Comparison of ENCODE assay signal across 9 mouse cellular contexts in genomic region chrX:99285611-99286010, GRCm38 (mm10).
DNase-seq lines count a peak whose midpoint lies in the region; ATAC-seq lines count a peak whose summit lies in the region.
"Had no signal": no experiment of that assay in that cellular context is flagged by ENCODE, and none has a peak within 500 bp of the region (broad histone marks: within the 10 kb centered on the region; RNA-seq: fewer than 3 reads in every experiment).

No protein-coding gene starts in this region.

- no peak overlapping the region for H3K4me2 ChIP-seq in forebrain, embryonic 12.5 days
- no peak overlapping the region for H3K4me2 ChIP-seq in hindbrain, embryonic 11.5 days (replicated peaks; ENCODE audit: low read depth, low read length)
- H3K4me2 ChIP-seq in limb, embryonic 15.5 days = no peak overlapping the region
- H3K4me2 ChIP-seq: liver, embryonic 15.5 days had no signal

- no peak overlapping the region for H3K4me3 ChIP-seq in forebrain, embryonic 12.5 days (replicated peaks)
- H3K4me3 ChIP-seq in hindbrain, embryonic 11.5 days (ENCODE audit: low read depth, low read length) = no peak overlapping the region
- H3K4me3 ChIP-seq in limb, embryonic 15.5 days = no peak overlapping the region
- H3K4me3 ChIP-seq: liver, embryonic 15.5 days had no signal

- H3K36me3 ChIP-seq in forebrain, embryonic 12.5 days (replicated peaks) = no peaks in the 10 kb centered on the region
- no peaks in the 10 kb centered on the region for H3K36me3 ChIP-seq in hindbrain, embryonic 11.5 days (ENCODE audit: control insufficient read depth, insufficient read depth, low read length)
- no peaks in the 10 kb centered on the region for H3K36me3 ChIP-seq in limb, embryonic 15.5 days
- H3K36me3 ChIP-seq: liver, embryonic 15.5 days had no signal

- ATAC-seq in forebrain, embryonic 12.5 days (ENCODE audit: low FRiP score) = peak; percentile 60; the same call in 1 of the 2 replicates
- ATAC-seq in hindbrain, embryonic 11.5 days (ENCODE audit: low FRiP score) = peak; percentile 56
- peak; percentile 85 for ATAC-seq in limb, embryonic 15.5 days (ENCODE audit: insufficient number of reproducible peaks, low FRiP score, low TSS enrichment, low read depth)

- peak; percentile 61 for DNase-seq in ovary, postnatal 36 days (ENCODE audit: low spot score)
- DNase-seq in ovary, postnatal 10 days (ENCODE audit: low spot score) = no peak
- peak; percentile 50 for DNase-seq in hindbrain, embryonic 11.5 days (ENCODE audit: low spot score)
- DNase-seq in testis, postnatal 10 days (ENCODE audit: low spot score) = peak; percentile 70
- DNase-seq in c-Kit-positive CD71-positive TER-119-positive erythroid progenitor cells, embryonic 14.5 days (ENCODE audit: low spot score) = no peak
- DNase-seq in cerebellum, adult 11-12 months = no peak

- no peak overlapping the region for H3K27ac ChIP-seq in forebrain, embryonic 12.5 days
- H3K27ac ChIP-seq in hindbrain, embryonic 11.5 days (ENCODE audit: low read depth, low read length) = no peak overlapping the region; the same call in 1 of the 2 replicates
- peak overlapping the region; percentile 76 for H3K27ac ChIP-seq in limb, embryonic 15.5 days
- H3K27ac ChIP-seq: liver, embryonic 15.5 days had no signal

- WGBS in forebrain, embryonic 12.5 days = 17% methylated on average over 8 of the region's 9 CpGs
- 16% methylated on average over 9 of the region's 9 CpGs for WGBS in hindbrain, embryonic 11.5 days
- WGBS in limb, embryonic 15.5 days = 29% methylated on average over 9 of the region's 9 CpGs

- peaks cover 93% of the 10 kb centered on the region for H3K27me3 ChIP-seq in forebrain, embryonic 12.5 days
- H3K27me3 ChIP-seq in hindbrain, embryonic 11.5 days (ENCODE audit: control insufficient read depth, insufficient read depth, low read length) = peaks cover 4% of the 10 kb centered on the region
- peaks cover 54% of the 10 kb centered on the region for H3K27me3 ChIP-seq in limb, embryonic 15.5 days

- peaks cover 7% of the 10 kb centered on the region for H3K4me1 ChIP-seq in forebrain, embryonic 12.5 days
- no peaks in the 10 kb centered on the region for H3K4me1 ChIP-seq in hindbrain, embryonic 11.5 days (replicated peaks; ENCODE audit: control insufficient read depth, insufficient read depth, low read length)
- H3K4me1 ChIP-seq in limb, embryonic 15.5 days = peaks cover 13% of the 10 kb centered on the region
- H3K4me1 ChIP-seq: liver, embryonic 15.5 days had no signal

- no peak overlapping the region for H3K9ac ChIP-seq in forebrain, embryonic 12.5 days
- no peak overlapping the region for H3K9ac ChIP-seq in hindbrain, embryonic 11.5 days (ENCODE audit: low read depth, low read length)
- H3K9ac ChIP-seq in limb, embryonic 15.5 days = no peak overlapping the region
- H3K9ac ChIP-seq: liver, embryonic 15.5 days had no signal

- H3K9me3 ChIP-seq in forebrain, embryonic 12.5 days = no peaks in the 10 kb centered on the region
- no peaks in the 10 kb centered on the region for H3K9me3 ChIP-seq in hindbrain, embryonic 11.5 days (ENCODE audit: control insufficient read depth, low read length)
- no peaks in the 10 kb centered on the region for H3K9me3 ChIP-seq in limb, embryonic 15.5 days
- H3K9me3 ChIP-seq: liver, embryonic 15.5 days had no signal

Comparison
In these comparisons a context has a peak if more than half of its experiments do, and no peak if none do; other contexts are left out.
1. DNase-seq: peak in ovary, postnatal 36 days (single experiment), hindbrain, embryonic 11.5 days (single experiment) and testis, postnatal 10 days (single experiment); none in ovary, postnatal 10 days (single experiment), c-Kit-positive CD71-positive TER-119-positive erythroid progenitor cells, embryonic 14.5 days (single experiment) and cerebellum, adult 11-12 months (single experiment).
2. Peak in every context shown above with its lines, with median percentiles within 50 percentile points of each other: ATAC-seq.